Mouse (Mus musculus): Measurements from ENCODE around the gene Mrgpra2a. TPM values are rescaled to one million over a fixed set of nuclear protein-coding genes. Genes with fewer than 3 reads are reported as not detected.
"Not testable (repeated sequence)": the region's sequence is repeated elsewhere in the genome, so short reads cannot be mapped to it uniquely, and the experiment has no call there.

The Mrgpra2a gene
- not detected in 2 replicates for polyA plus RNA-seq (2012; rRNA removed)

DNA sequence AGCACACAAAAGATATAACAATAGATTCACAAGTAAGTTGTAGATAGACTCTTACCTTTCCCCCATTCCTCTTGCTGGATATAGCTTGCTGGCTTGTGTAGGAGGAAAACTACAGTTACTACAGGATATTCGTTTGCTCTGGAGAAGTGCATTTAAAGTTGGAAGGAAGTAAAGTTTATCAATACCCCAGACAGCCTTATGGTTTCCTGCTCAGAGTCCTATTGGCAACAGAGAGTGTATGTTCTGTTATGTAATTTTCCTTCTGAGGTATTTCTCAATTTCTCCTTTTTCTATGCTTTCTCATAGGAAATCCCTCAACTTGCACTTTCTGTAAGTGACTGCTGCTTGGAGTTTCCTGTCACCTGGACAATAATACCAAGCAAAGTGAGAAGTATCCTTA lies at the start of gene Mrgpra2a:
Mrgpra2a (minus strand) TSS at position 125 of the 400 bp plus-strand sequence.
- H3K27ac ChIP-seq (ENCODE audit: insufficient read depth, low read length); H3K4me3 ChIP-seq (replicated peaks; ENCODE audit: insufficient read depth, low read depth, low read length); H3K27me3 ChIP-seq (ENCODE audit: control insufficient read depth, insufficient read depth, low read length); H3K4me1 ChIP-seq (ENCODE audit: control insufficient read depth, insufficient read depth, low read length); DNase-seq: not testable (repeated sequence)
- WGBS: no CpG with 5 or more reads among the region's 1 CpGs

- not testable (repeated sequence) for H3K27ac ChIP-seq (ENCODE audit: insufficient read depth, low read length); H3K27me3 ChIP-seq (ENCODE audit: control insufficient read depth, insufficient read depth, low read length); DNase-seq; H3K4me1 ChIP-seq (ENCODE audit: control insufficient read depth, insufficient read depth, low read length); H3K4me3 ChIP-seq (replicated peaks; ENCODE audit: insufficient read depth, low read depth, low read length)
Measured at GRCm38 (mm10) chr7:47491266-47491665, 39.3 kb upstream of the Mrgpra2a start.

GRCm38 (mm10) chr7:47489438-47489837 lies 37.5 kb upstream of the Mrgpra2a start:
- not testable (repeated sequence) for H3K27me3 ChIP-seq (ENCODE audit: control insufficient read depth, insufficient read depth, low read length); H3K27ac ChIP-seq (ENCODE audit: insufficient read depth, low read length); H3K4me3 ChIP-seq (replicated peaks; ENCODE audit: insufficient read depth, low read depth, low read length); H3K4me1 ChIP-seq (ENCODE audit: control insufficient read depth, insufficient read depth, low read length); DNase-seq
- WGBS: no CpG with 5 or more reads among the region's 1 CpGs

DNA sequence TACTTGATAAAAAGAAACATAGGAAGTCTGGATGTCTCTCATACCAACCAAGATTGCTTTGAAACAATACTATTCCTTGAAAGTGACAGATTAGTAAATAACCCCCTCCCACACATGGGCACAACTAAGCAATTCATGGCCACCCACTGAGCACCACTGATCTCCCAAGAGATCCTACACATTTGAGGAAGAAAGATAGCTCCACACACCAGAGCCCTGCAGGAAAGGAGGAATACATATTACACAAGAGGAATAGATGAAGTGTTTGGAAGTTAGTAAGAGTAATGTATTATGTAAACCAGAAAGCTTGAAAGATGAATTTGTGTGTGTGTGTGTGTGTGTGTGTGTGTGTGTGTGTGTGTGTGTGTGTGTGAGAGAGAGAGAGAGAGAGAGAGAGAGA lies 31.2 kb upstream of the Mrgpra2a start:
- H3K4me1 ChIP-seq (ENCODE audit: control insufficient read depth, insufficient read depth, low read length); H3K27me3 ChIP-seq (ENCODE audit: control insufficient read depth, insufficient read depth, low read length); DNase-seq; H3K27ac ChIP-seq (ENCODE audit: insufficient read depth, low read length); H3K4me3 ChIP-seq (replicated peaks; ENCODE audit: insufficient read depth, low read depth, low read length): not testable (repeated sequence)

- DNase-seq; H3K27ac ChIP-seq (ENCODE audit: insufficient read depth, low read length); H3K4me1 ChIP-seq (ENCODE audit: control insufficient read depth, insufficient read depth, low read length); H3K4me3 ChIP-seq (replicated peaks; ENCODE audit: insufficient read depth, low read depth, low read length); H3K27me3 ChIP-seq (ENCODE audit: control insufficient read depth, insufficient read depth, low read length): not testable (repeated sequence)
- 13% methylated on average over 1 of the region's 3 CpGs for WGBS
Measured at GRCm38 (mm10) chr7:47473904-47474303, 22.0 kb upstream of the Mrgpra2a start.

DNA sequence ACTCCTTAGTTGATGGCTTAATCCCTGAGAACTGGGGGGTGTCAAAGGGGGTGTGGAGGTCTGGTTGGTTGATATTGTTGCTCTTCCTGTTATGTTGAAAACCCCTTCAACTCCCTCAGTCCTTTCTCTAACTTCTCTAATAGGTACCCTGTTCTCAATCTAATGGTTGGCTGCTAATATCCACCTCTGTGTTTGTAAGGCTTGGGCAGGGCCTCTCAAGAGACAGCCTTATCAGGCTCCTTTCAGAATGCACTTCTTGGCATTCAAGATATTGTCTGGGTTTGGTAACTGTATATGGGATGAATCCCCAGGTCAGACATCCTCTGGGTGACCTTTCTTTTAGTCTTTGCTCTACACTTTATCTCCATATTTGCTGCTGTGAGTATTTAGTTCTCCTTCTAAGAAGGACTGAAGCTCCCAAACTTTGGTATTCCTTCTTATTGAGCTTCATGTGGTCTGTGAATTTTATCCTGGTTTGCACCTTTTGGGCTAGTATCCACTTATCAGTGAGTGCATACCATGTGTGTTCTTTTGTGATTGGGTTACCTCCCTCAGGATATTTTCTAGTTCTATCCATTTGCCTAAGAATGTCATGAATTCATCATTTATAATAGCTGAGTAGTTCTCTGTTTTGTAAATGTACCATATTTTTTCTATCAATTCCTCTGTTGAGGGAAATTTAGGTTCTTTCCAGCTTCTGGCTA lies 13.5 kb upstream of the Mrgpra2a start:
- H3K4me3 ChIP-seq (replicated peaks; ENCODE audit: insufficient read depth, low read depth, low read length); H3K27ac ChIP-seq (ENCODE audit: insufficient read depth, low read length); DNase-seq; H3K4me1 ChIP-seq (ENCODE audit: control insufficient read depth, insufficient read depth, low read length); H3K27me3 ChIP-seq (ENCODE audit: control insufficient read depth, insufficient read depth, low read length): not testable (repeated sequence)

DNA sequence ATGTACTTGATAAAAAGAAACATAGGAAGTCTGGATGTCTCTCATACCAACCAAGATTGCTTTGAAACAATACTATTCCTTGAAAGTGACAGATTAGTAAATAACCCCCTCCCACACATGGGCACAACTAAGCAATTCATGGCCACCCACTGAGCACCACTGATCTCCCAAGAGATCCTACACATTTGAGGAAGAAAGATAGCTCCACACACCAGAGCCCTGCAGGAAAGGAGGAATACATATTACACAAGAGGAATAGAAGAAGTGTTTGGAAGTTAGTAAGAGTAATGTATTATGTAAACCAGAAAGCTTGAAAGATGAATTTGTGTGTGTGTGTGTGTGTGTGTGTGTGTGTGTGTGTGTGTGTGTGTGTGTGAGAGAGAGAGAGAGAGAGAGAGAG lies 6.2 kb downstream of the Mrgpra2a start:
- not testable (repeated sequence) for H3K4me3 ChIP-seq (replicated peaks; ENCODE audit: insufficient read depth, low read depth, low read length); DNase-seq; H3K4me1 ChIP-seq (ENCODE audit: control insufficient read depth, insufficient read depth, low read length); H3K27ac ChIP-seq (ENCODE audit: insufficient read depth, low read length); H3K27me3 ChIP-seq (ENCODE audit: control insufficient read depth, insufficient read depth, low read length)

DNA sequence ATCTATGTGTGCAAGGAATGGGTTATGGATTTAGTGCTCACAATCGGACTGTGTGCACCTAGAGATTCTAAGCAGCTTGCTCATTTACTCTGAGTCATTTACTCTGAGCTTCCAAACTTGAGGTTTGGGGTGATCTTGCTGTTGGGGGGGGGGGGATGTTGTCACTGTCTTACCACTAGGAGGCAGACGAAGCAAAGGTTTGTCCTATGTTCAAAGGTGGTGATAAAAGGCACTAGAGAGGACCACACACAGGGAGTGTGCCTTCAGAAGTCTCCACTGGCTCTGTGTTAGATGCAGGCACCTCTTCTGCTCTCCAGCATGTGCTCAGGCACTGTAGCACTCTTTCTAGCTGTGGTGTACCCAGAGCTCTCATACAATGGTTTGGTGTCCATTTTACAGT lies 15.5 kb downstream of the Mrgpra2a start:
- H3K27ac ChIP-seq (ENCODE audit: insufficient read depth, low read length); DNase-seq: not testable (repeated sequence)
- WGBS: 47% methylated on average over 2 of the region's 2 CpGs

DNA sequence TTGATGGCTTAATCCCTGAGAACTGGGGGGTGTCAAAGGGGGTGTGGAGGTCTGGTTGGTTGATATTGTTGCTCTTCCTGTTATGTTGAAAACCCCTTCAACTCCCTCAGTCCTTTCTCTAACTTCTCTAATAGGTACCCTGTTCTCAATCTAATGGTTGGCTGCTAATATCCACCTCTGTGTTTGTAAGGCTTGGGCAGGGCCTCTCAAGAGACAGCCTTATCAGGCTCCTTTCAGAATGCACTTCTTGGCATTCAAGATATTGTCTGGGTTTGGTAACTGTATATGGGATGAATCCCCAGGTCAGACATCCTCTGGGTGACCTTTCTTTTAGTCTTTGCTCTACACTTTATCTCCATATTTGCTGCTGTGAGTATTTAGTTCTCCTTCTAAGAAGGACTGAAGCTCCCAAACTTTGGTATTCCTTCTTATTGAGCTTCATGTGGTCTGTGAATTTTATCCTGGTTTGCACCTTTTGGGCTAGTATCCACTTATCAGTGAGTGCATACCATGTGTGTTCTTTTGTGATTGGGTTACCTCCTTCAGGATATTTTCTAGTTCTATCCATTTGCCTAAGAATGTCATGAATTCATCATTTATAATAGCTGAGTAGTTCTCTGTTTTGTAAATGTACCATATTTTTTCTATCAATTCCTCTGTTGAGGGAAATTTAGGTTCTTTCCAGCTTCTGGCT lies 24.0 kb downstream of the Mrgpra2a start:
- not testable (repeated sequence) for H3K4me1 ChIP-seq (ENCODE audit: control insufficient read depth, insufficient read depth, low read length); H3K27me3 ChIP-seq (ENCODE audit: control insufficient read depth, insufficient read depth, low read length); DNase-seq; H3K4me3 ChIP-seq (replicated peaks; ENCODE audit: insufficient read depth, low read depth, low read length); H3K27ac ChIP-seq (ENCODE audit: insufficient read depth, low read length)

More for the DNA sequence above, 15.5 kb downstream of the Mrgpra2a start:
- not testable (repeated sequence) for H3K4me1 ChIP-seq (ENCODE audit: control insufficient read depth, insufficient read depth, low read length); H3K27me3 ChIP-seq (ENCODE audit: control insufficient read depth, insufficient read depth, low read length); H3K4me3 ChIP-seq (replicated peaks; ENCODE audit: insufficient read depth, low read depth, low read length)
